Mouse (Mus musculus) gastrocnemius, postnatal 10 days (tissue): ENCODE measurements at regions not wholly inside any gene's neighbourhood (a gene's known extent, or its start where the extent isn't known, plus 50 kb on each side); places are given as distances from the start of the nearest gene placed in this dataset.
A peak's percentile ranks its signal among the peaks of the same experiment; 100 is the strongest.

ENCODE experiments used
- DNase-seq: peaks from one replicate; pipeline ENCODE4 v3.0.0; 2021; ENCODE audit warnings: mixed read lengths

GRCm38 (mm10) chr6:123930951-123931350 lies 77.7 kb upstream of the Vmn2r25 start:
- peak; percentile 36 for DNase-seq

DNA sequence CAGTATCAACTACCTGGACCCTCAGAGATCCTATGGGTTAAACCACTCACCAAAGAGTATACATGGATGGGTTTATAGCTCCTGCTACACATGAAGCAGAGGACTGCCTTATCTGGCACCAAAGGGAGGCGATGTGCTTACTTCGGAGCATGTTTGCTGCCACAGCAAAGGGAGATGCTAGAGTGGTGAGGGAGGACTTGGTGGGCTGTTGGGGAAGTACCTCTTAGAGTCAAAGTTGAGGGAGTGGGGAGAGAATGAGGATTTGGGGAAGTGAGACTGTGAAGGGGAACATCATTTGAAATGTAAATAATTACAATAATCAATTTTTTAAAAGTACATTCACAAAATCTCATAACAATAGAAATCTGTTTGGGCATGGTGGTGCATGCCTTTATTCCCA lies 84.7 kb upstream of the Vmn2r25 start:
- DNase-seq = no peak

DNA sequence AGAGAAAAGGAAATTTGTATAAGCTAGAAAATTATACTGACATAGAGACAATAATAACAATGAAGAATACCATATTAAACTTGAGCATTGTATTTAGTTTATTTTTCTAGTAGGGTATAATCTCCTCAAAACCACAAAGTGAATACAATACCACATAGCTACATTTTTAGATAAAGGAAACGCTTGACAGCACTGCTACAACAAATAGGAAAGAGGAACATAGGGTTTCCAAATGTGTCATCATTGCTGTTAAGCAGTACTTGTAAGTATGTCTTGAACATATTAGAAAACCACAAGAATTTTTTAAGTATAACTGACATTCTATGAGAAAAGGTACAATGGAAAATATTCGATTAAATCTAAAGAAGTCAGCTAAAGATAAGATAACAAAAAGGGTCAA lies 63.0 kb upstream of the Vmn2r26 start:
- DNase-seq = no peak

- DNase-seq = no peak
These were observed 53.2 kb upstream of the Vmn2r26 start for GRCm38 (mm10) chr6:123971180-123971579.
